In genomic region chr7:92638050-92638449, GRCm38 (mm10) we compare ENCODE assay signal across 8 mouse cellular contexts. TPM values are rescaled to one million over a fixed set of nuclear protein-coding genes. Genes with fewer than 3 reads are reported as not detected.
DNase-seq lines count a peak whose midpoint lies in the region; ATAC-seq and TF ChIP-seq lines count a peak whose summit lies in the region.

No protein-coding gene starts in this region.

- peak overlapping the region; percentile 90 for H3K4me2 ChIP-seq in hindbrain, embryonic 13.5 days

- H3K4me1 ChIP-seq in heart, embryonic 10.5 days = peaks cover 6% of the 10 kb centered on the region
- H3K4me1 ChIP-seq in E14TG2a.4 (replicated peaks; ENCODE audit: low read depth, low read length) = peaks cover 33% of the 10 kb centered on the region
- H3K4me1 ChIP-seq in hindbrain, embryonic 13.5 days (replicated peaks) = peaks cover 22% of the 10 kb centered on the region

- H3K9me3 ChIP-seq in heart, embryonic 10.5 days = no peaks in the 10 kb centered on the region
- no peaks in the 10 kb centered on the region for H3K9me3 ChIP-seq in E14TG2a.4 (ENCODE audit: low read length)
- no peaks in the 10 kb centered on the region for H3K9me3 ChIP-seq in hindbrain, embryonic 13.5 days

- H3K36me3 ChIP-seq in heart, embryonic 10.5 days = peaks cover 18% of the 10 kb centered on the region
- peaks cover 44% of the 10 kb centered on the region for H3K36me3 ChIP-seq in E14TG2a.4 (ENCODE audit: insufficient read depth, low read length)
- H3K36me3 ChIP-seq in hindbrain, embryonic 13.5 days = peaks cover 15% of the 10 kb centered on the region

- no peak for TF ChIP-seq CTCF in E14TG2a.4 (conservative IDR thresholded peaks at IDR 0.05; ENCODE audit: low read length)

- 84% methylated on average over 5 of the region's 5 CpGs for WGBS in heart, embryonic 10.5 days
- 90% methylated on average over 5 of the region's 5 CpGs for WGBS in hindbrain, embryonic 13.5 days

- no peak for DNase-seq in heart, embryonic 10.5 days (ENCODE audit: low spot score)
- no peak for DNase-seq in heart, adult 9 months (ENCODE audit: low spot score in 2 of 2)
- DNase-seq in urinary bladder, postnatal 10 days (ENCODE audit: low spot score) = no peak
- DNase-seq in left cerebral cortex, adult 18-20 months (ENCODE audit: low spot score in 2 of 2) = no peak

- ATAC-seq in hindbrain, embryonic 13.5 days (ENCODE audit: low FRiP score) = no peak
- ATAC-seq in megakaryocyte progenitor cell, adult 5-6 weeks (replicated peaks; ENCODE audit: poor library complexity) = 0 out of 2 replicates have a peak, but pooled peaks have one; percentile 18
- ATAC-seq in activated CD4-positive, CD25-positive, alpha-beta regulatory T cell, adult 4 months = no peak

- H3K4me3 ChIP-seq in heart, embryonic 10.5 days = peak overlapping the region; percentile 89
- H3K4me3 ChIP-seq in E14TG2a.4 (replicated peaks; ENCODE audit: low read length) = peak overlapping the region; percentile 90
- peak overlapping the region; percentile 89 for H3K4me3 ChIP-seq in hindbrain, embryonic 13.5 days

- H3K9ac ChIP-seq in hindbrain, embryonic 13.5 days = no peak overlapping the region

- no peak overlapping the region for H3K27ac ChIP-seq in heart, embryonic 10.5 days
- no peak overlapping the region for H3K27ac ChIP-seq in hindbrain, embryonic 13.5 days

- no peaks in the 10 kb centered on the region for H3K27me3 ChIP-seq in heart, embryonic 10.5 days (ENCODE audit: insufficient read depth, poor library complexity, severe bottlenecking)
- peaks cover 25% of the 10 kb centered on the region for H3K27me3 ChIP-seq in E14TG2a.4 (ENCODE audit: insufficient read depth, low read length)
- H3K27me3 ChIP-seq in hindbrain, embryonic 13.5 days = no peaks in the 10 kb centered on the region

RNA-seq across cellular contexts. Expression of gene Ankrd42, which starts 1.1 kb away (rescaled TPM):
- 3.9 and 4.1 TPM in 2 replicates for polyA plus RNA-seq in heart, embryonic 10.5 days (2016; fragmentation: Nextera tagmentation; extraction: Ambion mirVana)
- polyA plus RNA-seq in hindbrain, embryonic 13.5 days (2015; fragmentation: Nextera tagmentation; extraction: Ambion mirVana) = 17.2 and 18.8 TPM in 2 replicates
- total RNA-seq in megakaryocyte progenitor cell, adult 5-6 weeks (2015) = 0.07 TPM in 1 of 2 replicates, not detected in the other
- total RNA-seq in megakaryocyte progenitor cell, adult 5-6 weeks (2017) = 0.20 TPM in 1 of 2 replicates, not detected in the other
- not detected for polyA plus RNA-seq in activated CD4-positive, CD25-positive, alpha-beta regulatory T cell, adult 4 months (2017; shearing (Covaris generic))
- total RNA-seq in left cerebral cortex, adult 18-20 months (2021) = 10 to 100 TPM; 20.1 to 20.3 TPM

RNA-seq across cellular contexts. Expression of gene Pcf11, which starts 31.7 kb away (rescaled TPM):
- 13.1 and 19.1 TPM in 2 replicates for polyA plus RNA-seq in heart, embryonic 10.5 days (2016; fragmentation: Nextera tagmentation; extraction: Ambion mirVana)
- 22.2 and 23.1 TPM in 2 replicates for polyA plus RNA-seq in hindbrain, embryonic 13.5 days (2015; fragmentation: Nextera tagmentation; extraction: Ambion mirVana)
- 89.8 and 91.8 TPM in 2 replicates for total RNA-seq in megakaryocyte progenitor cell, adult 5-6 weeks (2015)
- total RNA-seq in megakaryocyte progenitor cell, adult 5-6 weeks (2017) = 59.3 and 71.4 TPM in 2 replicates
- 10 to 100 TPM; 30.2 to 31.9 TPM for polyA plus RNA-seq in activated CD4-positive, CD25-positive, alpha-beta regulatory T cell, adult 4 months (2017; shearing (Covaris generic))
- 10 to 100 TPM; 56.1 to 57.9 TPM for total RNA-seq in left cerebral cortex, adult 18-20 months (2021)
